ENCODE assay signal across 9 mouse cellular contexts in genomic region chr1:157506995-157507595, GRCm38 (mm10). TPM values are rescaled to one million over a fixed set of nuclear protein-coding genes. Genes with fewer than 3 reads are reported as not detected.
DNase-seq lines count a peak whose midpoint lies in the region; ATAC-seq and TF ChIP-seq lines count a peak whose summit lies in the region.
"Had no signal": no experiment of that assay in that cellular context is flagged by ENCODE, and none has a peak within 500 bp of the region (broad histone marks: within the 10 kb centered on the region; RNA-seq: fewer than 3 reads in every experiment).

No protein-coding gene starts in this region.

- peaks cover 0 to 30% of the 10 kb centered on the region in 2 experiments for H3K36me3 ChIP-seq in CH12.LX (replicated peaks in 1 of 2; ENCODE audit: control insufficient read depth in 1 of 2, insufficient read depth in 1 of 2, low read length in 1 of 2)
- H3K36me3 ChIP-seq in embryonic facial prominence, embryonic 11.5 days (replicated peaks; ENCODE audit: control insufficient read depth, insufficient read depth, low read depth, low read length) = no peaks in the 10 kb centered on the region
- H3K36me3 ChIP-seq in stomach, embryonic 15.5 days = no peaks in the 10 kb centered on the region
- H3K36me3 ChIP-seq: G1E had no signal

- DNase-seq in gastrocnemius, postnatal 25 days = peak; percentile 16
- no peak for DNase-seq in gastrocnemius, adult 18-20 months (ENCODE audit: low spot score)
- DNase-seq in CH12.LX (ENCODE audit: extremely low read depth) = no peak
- DNase-seq in embryonic facial prominence, embryonic 11.5 days (ENCODE audit: low spot score) = peak; percentile 28
- DNase-seq in kidney, adult 9 months = peak; percentile 24
- DNase-seq in thymus, postnatal 14 days = no peak
- DNase-seq in frontal cortex, postnatal 36 days (ENCODE audit: low spot score in 2 of 2) = no peak

- dilution Hi-C loops in CH12.LX (cut with MboI; ENCODE audit: extremely low pct_ligation_motif_present, extremely low pct_unique_long_range_greater_than_20kb, low sequenced_read_pairs) = no loop called here

- H3K9ac ChIP-seq in CH12.LX (ENCODE audit: insufficient read depth, low read depth) = peak overlapping the region; percentile 70
- no peak overlapping the region for H3K9ac ChIP-seq in embryonic facial prominence, embryonic 11.5 days (replicated peaks; ENCODE audit: low read length)
- H3K9ac ChIP-seq in stomach, embryonic 15.5 days = no peak overlapping the region

- H3K9me3 ChIP-seq in CH12.LX (replicated peaks; ENCODE audit: low read length) = no peaks in the 10 kb centered on the region
- H3K9me3 ChIP-seq in embryonic facial prominence, embryonic 11.5 days (replicated peaks; ENCODE audit: control insufficient read depth, low read length) = no peaks in the 10 kb centered on the region
- no peaks in the 10 kb centered on the region for H3K9me3 ChIP-seq in stomach, embryonic 15.5 days

- TF ChIP-seq CTCF in CH12.LX (conservative IDR thresholded peaks at IDR 0.05 in 1 of 2, IDR thresholded peaks at IDR 0.05 in 1 of 2; ENCODE audit: low read depth in 2 of 2, low read length in 2 of 2) = no peak

- no peaks in the 10 kb centered on the region for H3K79me2 ChIP-seq in CH12.LX (replicated peaks; ENCODE audit: control insufficient read depth, extremely low read depth, insufficient read depth, poor library complexity, severe bottlenecking)

- H3K4me2 ChIP-seq in CH12.LX (ENCODE audit: insufficient read depth, low read depth, poor library complexity, severe bottlenecking) = peak overlapping the region; percentile 77
- no peak overlapping the region for H3K4me2 ChIP-seq in embryonic facial prominence, embryonic 11.5 days (ENCODE audit: low read depth, low read length)
- peak overlapping the region; percentile 33; the same call in 1 of the 2 replicates for H3K4me2 ChIP-seq in stomach, embryonic 15.5 days

- ATAC-seq in embryonic facial prominence, embryonic 11.5 days (replicated peaks; ENCODE audit: insufficient number of reproducible peaks, low FRiP score, low TSS enrichment, low read depth) = no peak
- ATAC-seq in stomach, embryonic 15.5 days (ENCODE audit: insufficient read depth, low FRiP score, low read depth) = no peak

- peak overlapping the region; percentile 53 to 62 (median 60) for H3K4me3 ChIP-seq in CH12.LX (replicated peaks in 1 of 3; ENCODE audit: low read depth in 2 of 3, low read length in 2 of 3, poor library complexity in 1 of 3)
- H3K4me3 ChIP-seq in embryonic facial prominence, embryonic 11.5 days (ENCODE audit: low read depth, low read length) = no peak overlapping the region
- H3K4me3 ChIP-seq in stomach, embryonic 15.5 days (replicated peaks) = no peak overlapping the region; the same call in 1 of the 2 replicates

- no peak for TF ChIP-seq POLR2A in CH12.LX (IDR thresholded peaks at IDR 0.05; ENCODE audit: low read depth, low read length)

- WGBS in embryonic facial prominence, embryonic 11.5 days = 53% methylated on average over 4 of the region's 4 CpGs
- WGBS in stomach, embryonic 15.5 days = 47% methylated on average over 4 of the region's 4 CpGs

- TF ChIP-seq EP300 in CH12.LX (IDR thresholded peaks at IDR 0.05; ENCODE audit: low read length) = no peak

- H3K27ac ChIP-seq in CH12.LX (ENCODE audit: insufficient read depth, low read depth) = no peak overlapping the region
- no peak overlapping the region for H3K27ac ChIP-seq in embryonic facial prominence, embryonic 11.5 days (replicated peaks; ENCODE audit: low read depth, low read length)
- H3K27ac ChIP-seq in stomach, embryonic 15.5 days = peak overlapping the region; percentile 44; the same call in 1 of the 2 replicates

- H3K4me1 ChIP-seq in CH12.LX (ENCODE audit: control insufficient read depth in 1 of 2, insufficient read depth in 2 of 2) = peaks cover 2 to 12% of the 10 kb centered on the region in 2 experiments; a peak in 3 of 4 replicates
- H3K4me1 ChIP-seq in embryonic facial prominence, embryonic 11.5 days (ENCODE audit: control insufficient read depth, insufficient read depth, low read length) = no peaks in the 10 kb centered on the region
- no peaks in the 10 kb centered on the region for H3K4me1 ChIP-seq in stomach, embryonic 15.5 days

- in situ Hi-C loops in CH12.LX (cut with MboI; ENCODE audit: low pct_ligation_motif_present, low pct_unique_long_range_greater_than_20kb, low sequenced_read_pairs) = no loop called here

- H3K27me3 ChIP-seq in CH12.LX (replicated peaks) = no peaks in the 10 kb centered on the region
- H3K27me3 ChIP-seq in embryonic facial prominence, embryonic 11.5 days (ENCODE audit: control insufficient read depth, insufficient read depth, low read length) = no peaks in the 10 kb centered on the region
- H3K27me3 ChIP-seq in stomach, embryonic 15.5 days (replicated peaks) = no peaks in the 10 kb centered on the region

- no peak for TF ChIP-seq RAD21 in CH12.LX (IDR thresholded peaks at IDR 0.05; ENCODE audit: low read depth, low read length)

TF ChIP-seq in CH12.LX, 34 proteins besides CTCF, POLR2A, EP300 and RAD21:
- TF ChIP-seq UBTF (IDR thresholded peaks at IDR 0.05; ENCODE audit: low read depth, low read length) = no peak
- TF ChIP-seq ZMIZ1 (IDR thresholded peaks at IDR 0.05; ENCODE audit: low read depth, low read length) = no peak
- TF ChIP-seq MAX (IDR thresholded peaks at IDR 0.05; ENCODE audit: low read length) = no peak
- no peak for TF ChIP-seq PAX5 (IDR thresholded peaks at IDR 0.05; ENCODE audit: low read length)
- no peak for TF ChIP-seq TBP (conservative IDR thresholded peaks at IDR 0.05; ENCODE audit: low read depth, low read length)
- no peak for TF ChIP-seq BHLHE40 (IDR thresholded peaks at IDR 0.05; ENCODE audit: low read depth, low read length)
- TF ChIP-seq KAT2A (IDR thresholded peaks at IDR 0.05; ENCODE audit: insufficient replicate concordance, low read length) = no peak

RNA-seq across cellular contexts. Expression of gene Sec16b, which starts 0.6 kb away (rescaled TPM):
- total RNA-seq in gastrocnemius, postnatal 25 days (2021) = 1 to 10 TPM; 1.2 to 1.8 TPM
- under 1 TPM; 0.52 to 0.66 TPM for total RNA-seq in gastrocnemius, adult 18-20 months (2021)
- 10.6 and 13.9 TPM in 2 replicates for total RNA-seq in CH12.LX (2012; rRNA removed)
- 14.6 and 16.7 TPM in 2 replicates for total RNA-seq in CH12.LX (2014; rRNA removed)
- 17.1 and 19.6 TPM in 2 replicates for polyA plus RNA-seq in CH12.LX (2012; ENCODE audit: insufficient read length, low read depth)
- polyA plus RNA-seq in embryonic facial prominence, embryonic 11.5 days (2014; fragmentation: Nextera tagmentation; extraction: Ambion mirVana) = 0.99 and 1.1 TPM in 2 replicates
- polyA plus RNA-seq in stomach, embryonic 15.5 days (2015; fragmentation: Nextera tagmentation; extraction: Ambion mirVana) = 7.5 and 8.7 TPM in 2 replicates
- polyA plus RNA-seq: G1E had no signal

RNA-seq across cellular contexts. Expression of gene Cryzl2, which starts 48.7 kb away (rescaled TPM):
- 1 to 10 TPM; 1.2 to 1.4 TPM for total RNA-seq in gastrocnemius, postnatal 25 days (2021)
- total RNA-seq in gastrocnemius, adult 18-20 months (2021) = under 1 TPM; 0.43 to 0.76 TPM
- total RNA-seq in CH12.LX (2012; rRNA removed) (24.6 and 41.0 TPM in 2 replicates), CH12.LX (2014; rRNA removed) (23.6 and 25.0 TPM in 2 replicates)
- polyA plus RNA-seq in CH12.LX (2012; ENCODE audit: insufficient read length, low read depth) = 22.5 and 28.3 TPM in 2 replicates
- polyA plus RNA-seq in embryonic facial prominence, embryonic 11.5 days (2014; fragmentation: Nextera tagmentation; extraction: Ambion mirVana) = 8.0 and 9.7 TPM in 2 replicates
- polyA plus RNA-seq in stomach, embryonic 15.5 days (2015; fragmentation: Nextera tagmentation; extraction: Ambion mirVana) = 10.1 and 11.1 TPM in 2 replicates
- polyA plus RNA-seq: G1E had no signal

Comparison
In these comparisons a context has a peak if more than half of its experiments do, and no peak if none do; other contexts are left out.
1. DNase-seq: peak in gastrocnemius, postnatal 25 days (single experiment), embryonic facial prominence, embryonic 11.5 days (single experiment) and kidney, adult 9 months (single experiment); none in gastrocnemius, adult 18-20 months (single experiment), CH12.LX (single experiment), thymus, postnatal 14 days (single experiment) and frontal cortex, postnatal 36 days (0 of 2).
2. H3K4me3 ChIP-seq: peak in CH12.LX (3 of 3); none in embryonic facial prominence, embryonic 11.5 days (single experiment) and stomach, embryonic 15.5 days (single experiment).
3. RNA of gene Sec16b, which starts 0.6 kb away (total RNA-seq): 10.6 to 16.7 TPM in CH12.LX; 1.2 to 1.8 TPM in gastrocnemius, postnatal 25 days and 0.52 to 0.66 TPM in gastrocnemius, adult 18-20 months; every median in the first group is over 4 times any median in the second.
4. RNA of gene Cryzl2, which starts 48.7 kb away (total RNA-seq): 23.6 to 41.0 TPM in CH12.LX; 1.2 to 1.4 TPM in gastrocnemius, postnatal 25 days and 0.43 to 0.76 TPM in gastrocnemius, adult 18-20 months; every median in the first group is over 10 times any median in the second.